Mouse (Mus musculus): Measurements from ENCODE around the gene Cisd1.

Cisd1 gene

GRCm38 (mm10) chr10:71310288-71310687 is 34.5 kb downstream of the Cisd1 start:
- ChIA-PET POLR2A (interaction anchor here in 2 of 4 experiments (0.7 to 1.3 kb wide), 7 partner anchors 12 to 84 kb away, joined by 3 to 5 read pairs (median 3); partner anchors contain the start of gene Ipmk (in 1 of the 2)), CTCF (interaction anchor here in 1 of 4 experiments (1.3 kb wide), 1 partner anchor 8 kb away, joined by 4 read pairs; no protein-coding TSS in a partner anchor)

DNA sequence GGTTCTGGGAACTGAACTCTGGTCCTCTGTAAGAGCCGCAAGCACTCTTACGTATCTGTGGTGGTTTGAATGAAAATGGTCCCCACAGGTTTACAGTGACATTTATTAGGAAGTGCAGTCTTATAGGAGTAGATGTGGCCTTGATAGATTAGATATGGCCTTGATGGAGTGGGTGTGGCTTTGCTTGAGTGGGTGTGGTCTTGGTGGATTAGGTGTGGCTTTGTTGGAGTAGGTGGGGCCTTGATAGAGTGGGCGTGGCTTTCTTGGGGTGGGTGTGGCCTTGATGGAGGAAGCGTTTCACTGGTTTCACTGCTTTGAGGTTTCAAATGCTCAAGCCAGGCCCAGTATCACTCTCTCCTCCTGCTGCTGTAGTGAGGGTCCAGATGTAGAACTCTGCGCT is 36.6 kb downstream of the Cisd1 start:
- ChIA-PET CTCF (interaction anchor here in 1 of 4 experiments (0.7 kb wide), 1 partner anchor 33 kb away, joined by 3 read pairs; no protein-coding TSS in a partner anchor), POLR2A (interaction anchor here in 2 of 4 experiments (0.6 to 1.1 kb wide), 2 partner anchors 104 to 559 kb away, joined by 3 to 4 read pairs; no protein-coding TSS in a partner anchor)

- ChIA-PET POLR2A (interaction anchor here in 3 of 4 experiments (0.7 to 1.4 kb wide), 6 partner anchors 12 to 96 kb away, joined by 3 to 4 read pairs (median 3); partner anchors contain the start of gene Cisd1 (in 1 of the 3)), CTCF (interaction anchor here (0.6 to 1.9 kb wide), 29 partner anchors 10 to 729 kb away, joined by 3 to 12 read pairs (median 4); partner anchors contain the start of genes Ube2d1 (in 2 of the 4) and Cisd1 (in 1 of the 4))
These were observed 38.0 kb downstream of the Cisd1 start for GRCm38 (mm10) chr10:71306759-71307158.

- POLR2A ChIA-PET = interaction anchor here in 3 of 4 experiments (0.5 to 1.4 kb wide), 7 partner anchors 11 to 97 kb away, joined by 3 to 4 read pairs (median 3); partner anchors contain the start of gene Cisd1 (in 1 of the 3)
- CTCF ChIA-PET = interaction anchor here (0.6 to 1.9 kb wide), 35 partner anchors 9 to 1434 kb away, joined by 3 to 12 read pairs (median 4); partner anchors contain the start of genes Ube2d1 (in 2 of the 4) and Cisd1 (in 1 of the 4)
These were observed 38.6 kb downstream of the Cisd1 start for GRCm38 (mm10) chr10:71306190-71306589.

- POLR2A ChIA-PET = interaction anchor here in 2 of 4 experiments (0.7 to 1.3 kb wide), 7 partner anchors 11 to 180 kb away, joined by 3 to 4 read pairs (median 3); no protein-coding TSS in a partner anchor
- CTCF ChIA-PET = interaction anchor here (0.5 to 1.5 kb wide), 41 partner anchors 9 to 1510 kb away, joined by 3 to 18 read pairs (median 3); no protein-coding TSS in a partner anchor
These were observed 42.3 kb downstream of the Cisd1 start for GRCm38 (mm10) chr10:71302490-71302889.

GRCm38 (mm10) chr10:71300161-71300560 is 44.6 kb downstream of the Cisd1 start:
- ChIA-PET CTCF (interaction anchor here in 2 of 4 experiments (0.6 to 1.0 kb wide), 3 partner anchors 26 to 1728 kb away, joined by 3 to 4 read pairs (median 3); no protein-coding TSS in a partner anchor), POLR2A (interaction anchor here in 2 of 4 experiments (0.6 to 1.1 kb wide), 2 partner anchors 14 to 17 kb away, joined by 3 read pairs; no protein-coding TSS in a partner anchor)

- ChIA-PET POLR2A (interaction anchor here in 2 of 4 experiments (0.6 to 1.2 kb wide), 3 partner anchors 9 to 59 kb away, joined by 3 read pairs; no protein-coding TSS in a partner anchor), CTCF (interaction anchor here (0.6 to 2.1 kb wide), 8 partner anchors 9 to 100 kb away, joined by 3 to 13 read pairs (median 8); no protein-coding TSS in a partner anchor)
These were observed 51.5 kb downstream of the Cisd1 start for GRCm38 (mm10) chr10:71293245-71293644.

GRCm38 (mm10) chr10:71292254-71292653 is 52.5 kb downstream of the Cisd1 start:
- ChIA-PET POLR2A (interaction anchor here (0.6 to 1.3 kb wide), 7 partner anchors 10 to 185 kb away, joined by 3 to 4 read pairs (median 3); partner anchors contain the start of gene Cisd1 (in 1 of the 4)), CTCF (interaction anchor here (0.6 to 2.1 kb wide), 9 partner anchors 10 to 740 kb away, joined by 4 to 13 read pairs (median 8); no protein-coding TSS in a partner anchor)

DNA sequence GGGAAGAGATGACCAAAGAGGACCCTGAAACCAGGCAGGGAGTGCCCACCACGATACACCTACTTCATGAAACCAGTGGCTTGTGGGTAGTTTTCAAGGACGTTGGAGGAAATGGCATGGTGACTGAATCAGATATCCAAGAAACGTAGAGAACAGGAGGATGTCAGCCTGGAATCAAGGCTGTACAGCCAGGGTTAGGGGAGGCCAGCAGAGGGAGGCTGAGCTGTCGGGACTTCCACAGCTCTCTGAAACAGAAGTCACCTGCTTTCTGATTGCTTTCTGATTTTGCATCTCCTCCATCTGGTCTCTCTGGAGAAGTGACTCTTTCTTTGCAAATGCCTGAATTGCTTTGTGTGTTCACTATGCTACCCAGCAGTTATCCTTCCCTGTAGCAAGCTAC is 53.0 kb downstream of the Cisd1 start:
- CTCF ChIA-PET = interaction anchor here (0.6 to 2.1 kb wide), 5 partner anchors 11 to 106 kb away, joined by 4 to 10 read pairs (median 8); no protein-coding TSS in a partner anchor
- POLR2A ChIA-PET = interaction anchor here (0.6 to 1.3 kb wide), 5 partner anchors 11 to 185 kb away, joined by 3 to 4 read pairs (median 4); partner anchors contain the start of gene Cisd1 (in 1 of the 4)

DNA sequence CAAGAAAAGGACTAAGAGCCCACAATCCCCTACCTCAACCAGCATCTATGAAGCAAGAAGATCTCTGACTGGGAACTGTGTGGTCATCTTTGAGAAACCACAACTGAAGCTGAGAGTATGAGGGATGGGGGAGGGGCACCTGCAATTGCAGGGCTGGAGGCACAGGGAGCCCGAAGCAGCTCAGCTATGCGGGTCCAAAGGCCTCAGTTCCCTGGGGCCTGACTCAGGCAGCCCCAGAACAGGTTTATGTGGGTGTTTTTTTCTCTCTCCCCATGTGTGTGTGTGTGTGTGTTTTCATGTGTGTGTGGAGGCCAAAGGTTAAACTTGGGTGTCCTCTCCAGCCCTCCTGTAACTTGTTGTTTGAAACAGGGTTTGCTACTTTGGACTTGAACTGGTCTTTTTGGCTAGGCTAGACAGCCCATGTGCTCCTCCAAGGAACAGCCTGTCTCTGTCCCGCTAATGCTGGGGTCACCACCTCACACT is 53.5 kb downstream of the Cisd1 start:
- CTCF ChIA-PET = interaction anchor here in 1 of 4 experiments (1.4 to 1.7 kb wide), 2 partner anchors 11 to 15 kb away, joined by 9 to 10 read pairs; no protein-coding TSS in a partner anchor
- POLR2A ChIA-PET = interaction anchor here in 2 of 4 experiments (1.1 to 1.2 kb wide), 2 partner anchors 52 to 53 kb away, joined by 3 read pairs; partner anchors contain the start of gene Cisd1 (in 1 of the 2)

DNA sequence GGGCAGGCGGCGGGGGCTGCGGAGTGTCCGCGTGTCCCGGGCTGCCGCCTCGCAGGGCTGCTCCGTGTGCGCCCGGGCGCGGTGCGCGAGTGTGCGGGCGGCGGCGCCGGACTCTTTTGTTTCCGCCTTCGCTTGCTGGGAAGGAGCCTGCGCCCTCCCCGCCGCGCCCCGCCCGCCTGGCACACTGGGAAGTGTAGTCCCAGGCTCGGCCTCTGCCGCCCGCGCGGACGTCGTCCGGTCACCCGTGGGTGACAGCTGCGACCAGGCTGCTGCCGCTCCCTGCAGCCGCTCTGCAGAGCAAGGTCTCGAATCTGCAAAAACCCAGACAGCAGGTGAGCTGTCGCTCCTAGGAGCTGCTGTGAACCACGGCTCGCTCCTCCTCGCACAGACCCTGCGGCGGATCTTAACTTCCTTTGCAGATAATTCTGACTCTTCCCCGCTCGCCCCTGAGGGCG is 59.6 kb downstream of the Cisd1 start, which contains the start of gene Ube2d1:
Gene Ube2d1, minus strand, starts transcription at position 137 of the 455 bp plus-strand sequence.
- ChIA-PET CTCF (interaction anchor here (1.1 to 2.4 kb wide), 4 partner anchors 17 to 21 kb away, joined by 4 to 7 read pairs (median 6); no protein-coding TSS in a partner anchor), POLR2A (interaction anchor here in 2 of 4 experiments (0.8 to 1.6 kb wide), 4 partner anchors 15 to 163 kb away, joined by 3 to 5 read pairs (median 3); partner anchors contain the start of gene Ipmk (in 1 of the 2))

- ChIA-PET CTCF (interaction anchor here in 2 of 4 experiments (0.8 to 2.4 kb wide), 3 partner anchors 22 to 42 kb away, joined by 3 to 7 read pairs (median 5); no protein-coding TSS in a partner anchor), POLR2A (interaction anchor here in 2 of 4 experiments (0.8 to 1.8 kb wide), 10 partner anchors 8 to 1422 kb away, joined by 3 to 7 read pairs (median 3); partner anchors contain the start of genes Cisd1 (in 1 of the 2) and Ipmk (in 1 of the 2))
These were observed 60.1 kb downstream of the Cisd1 start for GRCm38 (mm10) chr10:71284511-71285125.

DNA sequence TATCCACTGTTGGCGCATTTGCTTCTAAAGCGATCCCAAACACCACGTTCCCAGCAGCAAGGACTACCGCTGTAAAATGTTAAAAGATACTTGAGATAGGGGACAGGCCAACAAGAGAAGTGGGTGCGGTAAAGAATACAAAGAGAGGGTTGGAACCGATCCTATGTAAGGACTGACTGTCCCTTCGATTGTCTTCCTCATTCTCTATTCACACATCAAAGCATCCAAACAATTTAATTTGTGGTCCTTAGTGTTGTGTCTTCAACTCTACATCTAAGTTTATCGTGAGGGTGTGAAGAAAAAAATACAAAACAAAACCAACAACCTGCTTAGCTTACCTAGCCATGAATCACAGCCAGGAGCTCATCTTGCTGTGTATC is 60.6 kb downstream of the Cisd1 start:
- CTCF ChIA-PET = interaction anchor here in 1 of 4 experiments (0.8 to 2.4 kb wide), 2 partner anchors 22 to 43 kb away, joined by 3 to 7 read pairs; no protein-coding TSS in a partner anchor

More for the DNA sequence above, 60.6 kb downstream of the Cisd1 start:
- POLR2A ChIA-PET = interaction anchor here in 2 of 4 experiments (0.8 to 1.8 kb wide), 10 partner anchors 9 to 1421 kb away, joined by 3 to 7 read pairs (median 3); partner anchors contain the start of genes Cisd1 (in 1 of the 2) and Ipmk (in 1 of the 2)
